Mouse (Mus musculus): ENCODE data around the gene Cd320. TPM values are rescaled to one million over a fixed set of nuclear protein-coding genes. Genes with fewer than 3 reads are reported as not detected.
"Not testable (repeated sequence)": the region's sequence is repeated elsewhere in the genome, so short reads cannot be mapped to it uniquely, and the experiment has no call there.

The Cd320 gene
- total and polyA plus RNA-seq, 3 experiments, result 2.3 to 8.1 (median 6.0) TPM

DNA sequence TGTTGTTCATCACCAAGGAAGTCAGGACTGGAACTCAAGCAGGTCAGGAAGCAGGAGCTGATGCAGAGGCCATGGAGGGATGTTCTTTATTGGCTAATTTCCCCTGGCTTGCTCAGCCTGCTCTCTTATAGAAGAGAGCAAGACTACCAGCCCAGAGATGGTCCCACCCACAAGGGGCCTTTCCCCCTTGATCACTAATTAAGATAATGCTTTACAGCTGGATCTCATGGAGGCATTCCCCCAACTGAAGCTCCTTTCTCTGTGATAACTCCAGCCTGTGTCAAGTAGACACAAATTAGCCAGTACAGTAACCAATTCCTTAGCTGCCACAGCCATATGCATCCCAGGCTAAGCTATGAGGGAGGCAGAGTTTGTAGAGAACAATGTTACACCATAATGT lies 45.3 kb downstream of the Cd320 start:
- not testable (repeated sequence) for H3K9me3 ChIP-seq (replicated peaks); DNase-seq (ENCODE audit: low spot score); H3K27me3 ChIP-seq (ENCODE audit: insufficient read depth, low read length); ATAC-seq (ENCODE audit: extremely low read depth, insufficient number of reproducible peaks, low FRiP score, poor library complexity, severe bottlenecking); H3K4me3 ChIP-seq (ENCODE audit: low read depth, low read length)
- Histone ChIP-seq H3K4me1 (ENCODE audit: insufficient read depth, low read depth, low read length) (peaks cover 32% of the 10 kb centered on the region), H3K36me3 (replicated peaks) (peaks cover 35% of the 10 kb centered on the region)

DNA sequence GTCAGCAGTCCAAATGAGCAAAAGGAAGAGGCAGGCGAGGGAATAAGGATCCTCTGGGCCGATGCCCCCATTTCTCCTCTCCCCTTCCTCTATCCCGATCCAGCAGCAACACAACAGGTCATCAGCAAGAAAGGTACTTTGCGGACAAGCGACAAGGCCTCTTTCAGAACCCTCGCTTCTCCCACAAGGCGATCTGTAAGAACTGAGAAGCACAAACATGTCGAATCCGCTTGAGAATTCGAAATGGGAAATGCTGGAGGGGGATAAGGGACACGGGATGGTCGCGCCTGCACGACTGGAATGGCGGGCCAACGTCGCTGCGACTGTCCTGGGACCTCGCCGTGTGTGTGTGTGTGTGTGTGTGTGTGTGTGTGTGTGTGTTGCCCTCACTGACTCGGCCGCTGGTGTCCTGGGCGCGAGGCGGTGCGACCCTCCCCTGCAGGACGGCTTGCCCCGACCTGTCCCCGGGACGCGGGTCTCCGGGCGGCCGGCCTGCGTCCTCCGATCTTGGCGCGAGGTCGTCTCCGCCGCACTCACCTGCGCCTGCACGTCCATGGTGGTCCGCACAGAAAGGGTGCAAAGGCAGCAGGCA lies 47.1 kb downstream of the Cd320 start:
- peak overlapping the region; percentile 85 for H3K4me3 ChIP-seq (ENCODE audit: low read depth, low read length)
- ATAC-seq (ENCODE audit: extremely low read depth, insufficient number of reproducible peaks, low FRiP score, poor library complexity, severe bottlenecking); H3K27me3 ChIP-seq (ENCODE audit: insufficient read depth, low read length); H3K9me3 ChIP-seq (replicated peaks); DNase-seq (ENCODE audit: low spot score): not testable (repeated sequence)
- peaks cover 32% of the 10 kb centered on the region for H3K4me1 ChIP-seq (ENCODE audit: insufficient read depth, low read depth, low read length)
- H3K36me3 ChIP-seq (replicated peaks), result peaks cover 26% of the 10 kb centered on the region

DNA sequence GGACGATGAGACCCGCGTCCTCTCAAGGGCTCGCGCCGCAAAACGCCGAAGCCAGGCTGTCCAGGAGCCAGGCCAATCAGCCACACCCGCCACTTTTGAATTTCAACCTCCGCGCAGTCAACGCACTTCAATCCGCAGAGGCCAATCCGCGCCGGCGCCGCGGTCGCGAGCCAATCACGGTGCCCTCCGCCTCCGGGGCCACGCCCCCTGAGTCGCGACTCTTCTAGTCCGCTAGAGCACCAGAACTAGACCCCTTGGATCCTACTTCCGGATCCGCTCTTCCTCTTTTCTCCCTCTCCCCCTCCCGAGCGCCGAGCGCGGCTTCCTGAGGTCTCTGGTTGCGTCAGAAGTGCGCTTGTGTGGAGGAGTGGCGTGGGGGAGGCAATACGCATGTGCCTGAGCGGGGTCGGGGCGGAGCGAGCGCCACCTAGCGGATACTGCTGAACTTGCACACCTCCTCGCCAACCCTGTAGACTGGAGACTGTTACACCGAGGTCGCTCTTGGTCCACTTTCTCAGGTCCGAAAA lies 47.7 kb downstream of the Cd320 start, which contains the start of gene Kifc1:
Gene Kifc1, minus strand, starts transcription at position 129 of the 527 bp plus-strand sequence.
- peaks cover 20% of the 10 kb centered on the region for H3K36me3 ChIP-seq (replicated peaks)
- peaks cover 30% of the 10 kb centered on the region for H3K4me1 ChIP-seq (ENCODE audit: insufficient read depth, low read depth, low read length)
- ATAC-seq (ENCODE audit: extremely low read depth, insufficient number of reproducible peaks, low FRiP score, poor library complexity, severe bottlenecking) (peak; percentile 100), DNase-seq (ENCODE audit: low spot score) (peak; percentile 73)
- TF ChIP-seq TAL1 (conservative IDR thresholded peaks at IDR 0.05; ENCODE audit: low read depth, low read length) (no peak), CTCF (IDR thresholded peaks at IDR 0.05; ENCODE audit: low read depth, low read length) (peak; percentile 93)
- peak within 1 kb of the TSS; percentile 85 for H3K4me3 ChIP-seq (ENCODE audit: low read depth, low read length)
- no peaks in the 10 kb centered on the region for H3K9me3 ChIP-seq (replicated peaks)
- no peaks in the 10 kb centered on the region for H3K27me3 ChIP-seq (ENCODE audit: insufficient read depth, low read length)

DNA sequence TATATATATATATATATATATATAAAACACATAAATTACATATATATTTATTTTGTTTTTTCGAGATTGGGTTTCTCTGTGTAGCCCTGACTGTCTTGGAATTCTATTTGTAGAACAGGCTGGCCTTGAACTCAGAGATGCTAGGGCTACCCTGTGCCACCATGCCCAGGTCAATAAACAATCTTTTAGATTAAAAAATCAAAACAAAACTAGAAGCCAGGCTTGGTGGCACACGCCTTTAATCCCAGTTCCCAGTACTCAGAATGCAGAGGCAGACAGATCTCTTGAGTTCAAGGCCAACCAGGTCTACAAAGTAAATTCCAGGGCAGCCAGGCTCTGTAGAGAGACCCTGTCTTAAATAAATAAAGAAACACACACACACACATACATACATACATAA lies 48.5 kb downstream of the Cd320 start:
- DNase-seq (ENCODE audit: low spot score), result no peak
- Histone ChIP-seq H3K27me3 (ENCODE audit: insufficient read depth, low read length) (no peaks in the 10 kb centered on the region), H3K4me1 (ENCODE audit: insufficient read depth, low read depth, low read length) (peaks cover 26% of the 10 kb centered on the region), H3K9me3 (replicated peaks) (no peaks in the 10 kb centered on the region), H3K4me3 (ENCODE audit: low read depth, low read length) (no peak overlapping the region), H3K36me3 (replicated peaks) (peaks cover 13% of the 10 kb centered on the region)
- ATAC-seq (ENCODE audit: extremely low read depth, insufficient number of reproducible peaks, low FRiP score, poor library complexity, severe bottlenecking), result no peak
- TF ChIP-seq TAL1 (conservative IDR thresholded peaks at IDR 0.05; ENCODE audit: low read depth, low read length) (no peak), GATA2 (IDR thresholded peaks at IDR 0.05; ENCODE audit: borderline replicate concordance, low read depth, low read length) (no peak), CTCF (IDR thresholded peaks at IDR 0.05; ENCODE audit: low read depth, low read length) (no peak), GATA1 (IDR thresholded peaks at IDR 0.05; ENCODE audit: borderline replicate concordance, low read length) (no peak), POLR2AphosphoS5 (IDR thresholded peaks at IDR 0.05; ENCODE audit: insufficient replicate concordance, low read depth, low read length) (no peak)

DNA sequence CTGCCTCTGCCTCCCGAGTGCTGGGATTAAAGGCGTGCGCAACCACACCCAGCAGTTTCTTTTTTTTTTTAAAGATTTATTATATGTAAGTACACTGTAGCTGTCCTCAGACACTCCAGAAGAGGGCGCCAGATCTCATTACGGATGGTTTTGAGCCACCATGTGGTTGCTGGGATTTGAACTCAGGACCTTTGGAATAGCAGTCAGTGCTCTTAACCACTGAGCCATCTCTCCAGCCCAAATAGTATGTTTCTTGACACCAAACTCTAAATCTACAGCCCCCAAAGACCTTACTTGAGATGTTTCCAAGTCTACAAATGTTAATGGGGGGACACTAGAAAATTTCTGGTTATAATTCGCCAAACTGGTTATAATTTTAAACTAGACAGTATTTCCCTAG lies 49.0 kb downstream of the Cd320 start:
- H3K36me3 ChIP-seq (replicated peaks); ATAC-seq (ENCODE audit: extremely low read depth, insufficient number of reproducible peaks, low FRiP score, poor library complexity, severe bottlenecking); H3K27me3 ChIP-seq (ENCODE audit: insufficient read depth, low read length); DNase-seq (ENCODE audit: low spot score); H3K9me3 ChIP-seq (replicated peaks); H3K4me3 ChIP-seq (ENCODE audit: low read depth, low read length): not testable (repeated sequence)
- H3K4me1 ChIP-seq (ENCODE audit: insufficient read depth, low read depth, low read length), result peaks cover 24% of the 10 kb centered on the region

DNA sequence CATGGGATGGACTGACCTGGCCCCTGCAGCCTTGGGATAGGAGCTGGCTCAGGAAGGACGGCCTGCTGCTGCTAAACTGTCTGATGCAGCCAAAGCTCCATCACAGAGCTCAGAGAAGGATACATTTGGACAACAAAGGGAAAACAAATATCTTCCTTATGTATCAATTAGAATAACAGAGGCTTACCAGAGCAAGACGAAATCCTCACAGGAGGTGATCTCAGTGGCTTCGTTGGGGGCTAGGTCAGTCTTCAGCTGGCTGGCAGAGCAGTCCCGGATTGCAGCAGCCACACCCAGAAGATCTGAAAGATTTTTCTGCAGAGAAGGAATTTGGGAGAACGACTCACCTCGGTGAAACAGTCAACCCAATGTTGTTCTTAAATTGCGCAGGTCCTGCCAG lies 49.5 kb downstream of the Cd320 start:
- H3K4me3 ChIP-seq (ENCODE audit: low read depth, low read length), result no peak overlapping the region
- peaks cover 6% of the 10 kb centered on the region for H3K36me3 ChIP-seq (replicated peaks)
- TF ChIP-seq CTCF (IDR thresholded peaks at IDR 0.05; ENCODE audit: low read depth, low read length) (no peak), GATA1 (IDR thresholded peaks at IDR 0.05; ENCODE audit: borderline replicate concordance, low read length) (no peak), POLR2AphosphoS5 (IDR thresholded peaks at IDR 0.05; ENCODE audit: insufficient replicate concordance, low read depth, low read length) (no peak), TAL1 (conservative IDR thresholded peaks at IDR 0.05; ENCODE audit: low read depth, low read length) (no peak), GATA2 (IDR thresholded peaks at IDR 0.05; ENCODE audit: borderline replicate concordance, low read depth, low read length) (no peak)
- no peaks in the 10 kb centered on the region for H3K27me3 ChIP-seq (ENCODE audit: insufficient read depth, low read length)
- H3K9me3 ChIP-seq (replicated peaks), result no peaks in the 10 kb centered on the region
- ATAC-seq (ENCODE audit: extremely low read depth, insufficient number of reproducible peaks, low FRiP score, poor library complexity, severe bottlenecking), result no peak
- H3K4me1 ChIP-seq (ENCODE audit: insufficient read depth, low read depth, low read length), result peaks cover 23% of the 10 kb centered on the region
- no peak for DNase-seq (ENCODE audit: low spot score)

DNA sequence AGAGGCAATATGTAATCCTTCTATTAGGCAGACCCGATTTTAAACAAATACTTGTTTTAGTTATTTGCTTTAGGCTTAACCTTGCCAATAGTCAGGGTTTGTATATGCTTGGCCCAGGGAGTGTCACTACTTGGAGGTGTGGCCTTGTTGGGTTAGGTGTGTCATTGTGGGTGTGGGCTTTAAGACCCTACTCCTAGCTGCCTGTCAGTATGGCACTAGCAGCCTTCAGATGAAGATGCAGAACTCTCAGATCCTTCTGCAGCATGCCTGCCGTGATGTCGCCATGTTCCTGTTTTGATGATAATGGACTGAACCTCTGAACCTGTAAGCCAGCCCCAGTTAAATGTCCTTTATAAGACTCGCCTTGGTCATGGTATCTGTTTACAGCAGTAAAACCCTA lies 50.1 kb downstream of the Cd320 start:
- ATAC-seq (ENCODE audit: extremely low read depth, insufficient number of reproducible peaks, low FRiP score, poor library complexity, severe bottlenecking); H3K9me3 ChIP-seq (replicated peaks); H3K4me3 ChIP-seq (ENCODE audit: low read depth, low read length); H3K27me3 ChIP-seq (ENCODE audit: insufficient read depth, low read length); H3K36me3 ChIP-seq (replicated peaks); DNase-seq (ENCODE audit: low spot score): not testable (repeated sequence)
- peaks cover 23% of the 10 kb centered on the region for H3K4me1 ChIP-seq (ENCODE audit: insufficient read depth, low read depth, low read length)

Measured in G1E (cell line).